21 mouse cellular contexts compared by ENCODE assay signal in genomic region chr1:94502066-94502861, GRCm38 (mm10).
DNase-seq lines count a peak whose midpoint lies in the region; ATAC-seq and TF ChIP-seq lines count a peak whose summit lies in the region.
"Had no signal": no experiment of that assay in that cellular context is flagged by ENCODE, and none has a peak within 500 bp of the region (broad histone marks: within the 10 kb centered on the region; RNA-seq: fewer than 3 reads in every experiment).

No protein-coding gene starts in this region.

- TF ChIP-seq CTCF in hindbrain, postnatal 0 days (IDR thresholded peaks at IDR 0.05; ENCODE audit: low read depth), result no peak
- no peak for TF ChIP-seq CTCF in CH12.LX (conservative IDR thresholded peaks at IDR 0.05 in 1 of 2, IDR thresholded peaks at IDR 0.05 in 1 of 2; ENCODE audit: low read depth in 2 of 2, low read length in 2 of 2)

- no peak for DNase-seq in hindbrain, postnatal 0 days (ENCODE audit: low spot score)
- no peak for DNase-seq in CH12.LX (ENCODE audit: extremely low read depth)
- DNase-seq in brain, embryonic 18.5 days (ENCODE audit: low read depth, low spot score), result peak; percentile 50
- no peak for DNase-seq in adrenal gland, adult (ENCODE audit: inconsistent age in 2 of 2, low spot score in 1 of 2)
- DNase-seq in limb, embryonic 10.5 days (ENCODE audit: low spot score), result no peak
- no peak for DNase-seq in frontal cortex, postnatal 25 days (ENCODE audit: low spot score in 2 of 2)
- DNase-seq: adrenal gland, adult 8-10 months; B cell, adult 2 months; cerebellum, adult 9-10 months; kidney, postnatal 25 days; lung, postnatal 10 days; right cerebral cortex, postnatal 14 days; spleen, adult 18-20 months had no signal

- no peak for TF ChIP-seq EP300 in CH12.LX (IDR thresholded peaks at IDR 0.05; ENCODE audit: low read length)

- WGBS in hindbrain, embryonic 12.5 days, result 50% methylated on average over 6 of the region's 6 CpGs
- 48% methylated on average over 6 of the region's 6 CpGs for WGBS in hindbrain, postnatal 0 days
- 57% methylated on average over 6 of the region's 6 CpGs for WGBS in hindbrain, embryonic 13.5 days
- 53% methylated on average over 6 of the region's 6 CpGs for WGBS in limb, embryonic 10.5 days

- no peaks in the 10 kb centered on the region for H3K9me3 ChIP-seq in hindbrain, embryonic 12.5 days (replicated peaks)
- no peaks in the 10 kb centered on the region for H3K9me3 ChIP-seq in hindbrain, postnatal 0 days (ENCODE audit: low read length)
- H3K9me3 ChIP-seq in CH12.LX (replicated peaks; ENCODE audit: low read length), result no peaks in the 10 kb centered on the region
- no peaks in the 10 kb centered on the region for H3K9me3 ChIP-seq in hindbrain, embryonic 13.5 days
- H3K9me3 ChIP-seq in limb, embryonic 10.5 days (replicated peaks), result no peaks in the 10 kb centered on the region
- H3K9me3 ChIP-seq: embryonic facial prominence, embryonic 12.5 days; heart, embryonic 10.5 days had no signal

- no peak overlapping the region for H3K4me3 ChIP-seq in hindbrain, embryonic 12.5 days
- H3K4me3 ChIP-seq in hindbrain, postnatal 0 days (ENCODE audit: low read length), result no peak overlapping the region
- H3K4me3 ChIP-seq in CH12.LX (replicated peaks in 1 of 3; ENCODE audit: low read depth in 2 of 3, low read length in 2 of 3, poor library complexity in 1 of 3), result no peak overlapping the region
- H3K4me3 ChIP-seq in hindbrain, embryonic 13.5 days, result no peak overlapping the region
- no peak overlapping the region for H3K4me3 ChIP-seq in limb, embryonic 10.5 days
- H3K4me3 ChIP-seq: embryonic facial prominence, embryonic 12.5 days; erythroblast, embryonic 14.5 days; heart, embryonic 10.5 days; layer of hippocampus, adult 2 months had no signal

- peak; percentile 55; the same call in 1 of the 2 replicates for ATAC-seq in hindbrain, embryonic 12.5 days (ENCODE audit: low FRiP score)
- ATAC-seq in hindbrain, postnatal 0 days, result no peak
- peak; percentile 68; the same call in 1 of the 2 replicates for ATAC-seq in hindbrain, embryonic 13.5 days (ENCODE audit: low FRiP score)
- ATAC-seq: intestine, embryonic 16.5 days; midbrain, embryonic 16.5 days had no signal

- TF ChIP-seq POLR2A in CH12.LX (IDR thresholded peaks at IDR 0.05; ENCODE audit: low read depth, low read length), result no peak

- dilution Hi-C loops in CH12.LX (cut with MboI; ENCODE audit: extremely low pct_ligation_motif_present, extremely low pct_unique_long_range_greater_than_20kb, low sequenced_read_pairs), result no loop called here

- H3K79me2 ChIP-seq in CH12.LX (replicated peaks; ENCODE audit: control insufficient read depth, extremely low read depth, insufficient read depth, poor library complexity, severe bottlenecking), result no peaks in the 10 kb centered on the region

- H3K4me2 ChIP-seq in hindbrain, embryonic 12.5 days (replicated peaks), result no peak overlapping the region
- H3K4me2 ChIP-seq in hindbrain, postnatal 0 days (ENCODE audit: low read depth, low read length), result no peak overlapping the region
- H3K4me2 ChIP-seq in CH12.LX (ENCODE audit: insufficient read depth, low read depth, poor library complexity, severe bottlenecking), result peak overlapping the region; percentile 50; the same call in 1 of the 2 replicates
- no peak overlapping the region for H3K4me2 ChIP-seq in hindbrain, embryonic 13.5 days
- H3K4me2 ChIP-seq: embryonic facial prominence, embryonic 12.5 days had no signal

- no peak for TF ChIP-seq RAD21 in CH12.LX (IDR thresholded peaks at IDR 0.05; ENCODE audit: low read depth, low read length)

- H3K36me3 ChIP-seq in hindbrain, embryonic 12.5 days, result no peaks in the 10 kb centered on the region
- H3K36me3 ChIP-seq in hindbrain, postnatal 0 days (ENCODE audit: insufficient read depth, low read length), result no peaks in the 10 kb centered on the region
- no peaks in the 10 kb centered on the region for H3K36me3 ChIP-seq in CH12.LX (replicated peaks in 1 of 2; ENCODE audit: control insufficient read depth in 1 of 2, insufficient read depth in 1 of 2, low read length in 1 of 2)
- H3K36me3 ChIP-seq in hindbrain, embryonic 13.5 days, result no peaks in the 10 kb centered on the region
- no peaks in the 10 kb centered on the region for H3K36me3 ChIP-seq in limb, embryonic 10.5 days
- H3K36me3 ChIP-seq: embryonic facial prominence, embryonic 12.5 days; heart, embryonic 10.5 days had no signal

- peak overlapping the region; percentile 57 for H3K27ac ChIP-seq in hindbrain, embryonic 12.5 days
- H3K27ac ChIP-seq in hindbrain, postnatal 0 days, result no peak overlapping the region
- H3K27ac ChIP-seq in CH12.LX (ENCODE audit: insufficient read depth, low read depth), result no peak overlapping the region
- H3K27ac ChIP-seq in hindbrain, embryonic 13.5 days, result peak overlapping the region; percentile 67
- no peak overlapping the region for H3K27ac ChIP-seq in limb, embryonic 10.5 days
- H3K27ac ChIP-seq: embryonic facial prominence, embryonic 12.5 days; heart, embryonic 10.5 days; layer of hippocampus, adult 2 months had no signal

- H3K9ac ChIP-seq in hindbrain, embryonic 12.5 days, result no peak overlapping the region
- no peak overlapping the region for H3K9ac ChIP-seq in hindbrain, postnatal 0 days (replicated peaks; ENCODE audit: low read length)
- H3K9ac ChIP-seq in CH12.LX (ENCODE audit: insufficient read depth, low read depth), result no peak overlapping the region
- H3K9ac ChIP-seq in hindbrain, embryonic 13.5 days, result no peak overlapping the region
- H3K9ac ChIP-seq: embryonic facial prominence, embryonic 12.5 days had no signal

- in situ Hi-C loops in CH12.LX (cut with MboI; ENCODE audit: low pct_ligation_motif_present, low pct_unique_long_range_greater_than_20kb, low sequenced_read_pairs), result no loop called here

- no peaks in the 10 kb centered on the region for H3K4me1 ChIP-seq in hindbrain, embryonic 12.5 days
- H3K4me1 ChIP-seq in hindbrain, postnatal 0 days (ENCODE audit: insufficient read depth, low read length), result no peaks in the 10 kb centered on the region
- 0 out of 4 replicates have a peak, but pooled peaks cover 0 to 4% of the 10 kb centered on the region in 2 experiments for H3K4me1 ChIP-seq in CH12.LX (ENCODE audit: control insufficient read depth in 1 of 2, insufficient read depth in 2 of 2)
- H3K4me1 ChIP-seq in hindbrain, embryonic 13.5 days (replicated peaks), result peaks cover 7% of the 10 kb centered on the region; the same call in 1 of the 2 replicates
- H3K4me1 ChIP-seq in limb, embryonic 10.5 days, result no peaks in the 10 kb centered on the region
- H3K4me1 ChIP-seq: embryonic facial prominence, embryonic 12.5 days; heart, embryonic 10.5 days had no signal

- H3K27me3 ChIP-seq in hindbrain, embryonic 12.5 days, result no peaks in the 10 kb centered on the region
- no peaks in the 10 kb centered on the region for H3K27me3 ChIP-seq in hindbrain, postnatal 0 days (ENCODE audit: insufficient read depth, low read length)
- no peaks in the 10 kb centered on the region for H3K27me3 ChIP-seq in CH12.LX (replicated peaks)
- H3K27me3 ChIP-seq in hindbrain, embryonic 13.5 days, result no peaks in the 10 kb centered on the region
- H3K27me3 ChIP-seq in limb, embryonic 10.5 days (ENCODE audit: low read depth, poor library complexity, severe bottlenecking), result no peaks in the 10 kb centered on the region
- H3K27me3 ChIP-seq: embryonic facial prominence, embryonic 12.5 days had no signal

TF ChIP-seq in CH12.LX, 34 proteins besides CTCF, POLR2A, EP300 and RAD21:
- TF ChIP-seq PAX5 (IDR thresholded peaks at IDR 0.05; ENCODE audit: low read length) (no peak), E2F4 (IDR thresholded peaks at IDR 0.05; ENCODE audit: insufficient replicate concordance, low read depth, low read length) (no peak), SMC3 (IDR thresholded peaks at IDR 0.05; ENCODE audit: low read depth, low read length) (no peak), TCF12 (IDR thresholded peaks at IDR 0.05; ENCODE audit: low read depth, low read length) (no peak), ZKSCAN1 (IDR thresholded peaks at IDR 0.05; ENCODE audit: borderline replicate concordance, low read depth, low read length) (no peak), ZC3H11A (IDR thresholded peaks at IDR 0.05; ENCODE audit: low read depth, low read length) (no peak), CHD1 (IDR thresholded peaks at IDR 0.05; ENCODE audit: low read depth, low read length) (no peak), MAZ (IDR thresholded peaks at IDR 0.05; ENCODE audit: low read depth, low read length) (no peak), MAFK (IDR thresholded peaks at IDR 0.05; ENCODE audit: insufficient replicate concordance, low read length) (no peak)

Comparison
In these comparisons a context has a peak if more than half of its experiments do, and no peak if none do; other contexts are left out.
1. H3K27ac ChIP-seq: peak in hindbrain, embryonic 12.5 days (single experiment) and hindbrain, embryonic 13.5 days (single experiment); none in hindbrain, postnatal 0 days (single experiment), CH12.LX (single experiment) and limb, embryonic 10.5 days (single experiment).